Mouse (Mus musculus) T-helper 2 cell (primary cell): ENCODE results near the gene Slc9a9.

Experiments used
- in situ Hi-C: fragments of 300-600 bp; cut with MboI, MseI; formaldehyde crosslinking; loops from one replicate; pipeline ENCODE4 v1.15.1; 2025; ENCODE audit warnings: high pct_unique_total_duplicates

Gene Slc9a9

DNA sequence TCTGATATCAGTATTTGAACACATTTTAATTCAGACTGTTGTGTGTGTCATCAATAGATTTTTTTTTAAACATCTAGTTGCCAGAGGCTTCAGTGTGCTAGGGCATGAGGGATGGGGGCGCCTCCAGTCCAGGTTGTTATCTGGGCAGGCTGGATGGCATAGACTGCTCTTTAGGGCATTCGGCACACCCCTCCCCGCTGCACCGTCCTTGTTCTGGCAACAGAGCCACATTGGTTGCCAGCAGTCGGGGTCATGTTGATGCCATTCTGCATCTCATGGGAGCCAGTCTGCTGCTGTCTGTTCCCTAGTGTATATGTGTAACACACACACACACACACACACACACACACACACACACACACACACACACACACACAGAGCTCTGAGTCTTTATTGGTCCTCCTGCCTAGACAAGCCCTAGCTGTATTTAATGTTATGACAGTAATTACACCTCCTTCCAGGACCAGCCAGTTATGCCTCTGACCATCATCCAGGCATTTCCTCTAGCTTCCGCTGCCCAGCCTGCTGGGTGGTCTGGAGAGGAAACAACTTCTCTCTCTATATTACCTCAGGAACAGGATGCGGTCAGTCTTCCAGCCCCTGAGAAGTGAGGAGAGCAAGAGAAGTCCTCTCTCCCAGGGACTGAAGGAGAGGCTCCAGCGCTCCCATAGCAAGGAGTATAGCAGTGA is 63.0 kb downstream of the Slc9a9 start:
- in situ Hi-C loops: no loop called here

DNA sequence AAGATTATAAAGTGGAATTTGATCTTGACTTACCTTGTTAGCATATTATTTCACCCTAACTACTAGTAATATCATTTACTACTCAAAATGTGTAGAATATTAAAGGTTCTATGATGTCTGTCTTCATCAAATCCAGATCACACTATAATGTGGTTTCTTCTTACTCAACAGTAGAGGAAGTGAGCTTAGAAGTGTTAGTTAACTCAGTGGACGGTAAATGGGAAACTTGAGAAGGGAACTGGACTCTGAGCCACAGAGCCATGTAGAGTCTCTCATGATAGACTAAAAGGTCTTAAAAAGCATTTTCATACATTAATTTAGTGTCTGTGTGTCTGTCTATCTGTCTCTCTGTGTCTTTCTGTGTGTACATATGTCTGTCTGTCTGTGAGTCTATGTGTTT is 64.6 kb downstream of the Slc9a9 start:
- in situ Hi-C loops: no loop called here

GRCm38 (mm10) chr9:94737226-94737625 is 67.5 kb downstream of the Slc9a9 start:
- in situ Hi-C loops: loop anchor here (5.0 kb wide), 1 partner anchor 675 kb away; no protein-coding TSS in a partner anchor

DNA sequence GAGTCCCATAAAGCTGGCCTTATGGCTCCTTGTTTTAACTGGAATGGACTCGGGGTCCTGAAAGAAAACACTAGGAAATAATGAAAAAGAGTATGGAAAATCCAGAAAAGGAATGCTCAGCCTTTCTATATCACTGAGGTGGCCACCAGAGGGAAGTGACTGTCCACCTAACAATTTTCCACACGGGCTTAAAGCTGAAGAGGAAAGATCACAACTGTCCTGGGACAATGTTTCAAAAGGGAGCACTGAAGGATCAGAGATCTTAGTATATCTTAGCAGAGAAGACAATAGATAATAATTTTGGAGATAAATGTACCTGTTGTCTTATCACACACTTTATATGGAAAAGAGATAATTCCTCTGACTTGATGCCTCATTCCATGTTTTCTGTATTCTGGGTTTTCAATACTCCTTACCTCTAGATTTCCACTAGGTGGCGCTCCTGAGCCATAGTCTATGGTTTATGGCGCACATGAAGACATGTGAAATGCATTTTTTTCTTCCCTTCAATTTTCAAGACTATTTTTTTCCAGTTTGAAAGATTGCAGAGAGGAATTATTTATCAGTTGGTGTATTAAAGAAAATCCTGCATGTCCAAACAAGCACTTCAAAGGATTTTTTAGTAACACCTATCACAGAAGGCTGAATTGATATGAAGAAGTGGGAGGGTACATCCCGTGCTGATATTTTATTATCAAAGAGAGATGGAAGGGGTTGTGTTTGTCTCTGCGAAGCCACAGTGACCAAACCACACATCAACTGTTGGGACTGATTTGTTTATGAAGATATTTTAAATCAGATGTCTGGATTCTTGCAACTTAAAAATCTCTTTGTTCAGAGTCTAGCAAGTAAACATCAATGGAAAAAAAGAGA is 69.1 kb downstream of the Slc9a9 start:
- in situ Hi-C loops: loop anchor here (5.0 kb wide), 1 partner anchor 674 kb away; no protein-coding TSS in a partner anchor

- in situ Hi-C loops: no loop called here
Observed at GRCm38 (mm10) chr9:94740841-94741240, 71.1 kb downstream of the Slc9a9 start.

- in situ Hi-C loops: no loop called here
Observed at GRCm38 (mm10) chr9:94743291-94743690, 73.6 kb downstream of the Slc9a9 start.

DNA sequence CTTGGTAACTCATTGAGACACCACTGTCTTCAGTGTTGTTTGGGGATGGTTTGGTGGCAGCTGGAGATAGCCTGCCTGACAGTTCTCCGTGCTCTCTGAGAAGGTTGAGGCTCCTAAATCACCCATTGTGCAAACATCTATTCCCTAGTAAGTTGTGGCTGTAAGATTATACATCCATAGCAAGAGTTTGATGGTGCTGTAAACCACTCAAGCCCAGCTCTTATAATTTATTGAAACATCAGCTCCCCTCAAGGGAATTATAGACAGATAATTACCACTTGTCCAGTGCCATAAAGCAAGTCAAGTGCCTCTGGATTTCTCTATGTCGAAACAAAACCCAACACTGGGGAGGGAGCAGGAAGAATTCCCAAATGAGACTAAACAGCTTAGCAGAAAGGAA is 78.8 kb downstream of the Slc9a9 start:
- in situ Hi-C loops: no loop called here

GRCm38 (mm10) chr9:94750187-94750586 is 80.5 kb downstream of the Slc9a9 start:
- in situ Hi-C loops: no loop called here

- in situ Hi-C loops: no loop called here
Observed at GRCm38 (mm10) chr9:94750935-94751637, 81.4 kb downstream of the Slc9a9 start.

DNA sequence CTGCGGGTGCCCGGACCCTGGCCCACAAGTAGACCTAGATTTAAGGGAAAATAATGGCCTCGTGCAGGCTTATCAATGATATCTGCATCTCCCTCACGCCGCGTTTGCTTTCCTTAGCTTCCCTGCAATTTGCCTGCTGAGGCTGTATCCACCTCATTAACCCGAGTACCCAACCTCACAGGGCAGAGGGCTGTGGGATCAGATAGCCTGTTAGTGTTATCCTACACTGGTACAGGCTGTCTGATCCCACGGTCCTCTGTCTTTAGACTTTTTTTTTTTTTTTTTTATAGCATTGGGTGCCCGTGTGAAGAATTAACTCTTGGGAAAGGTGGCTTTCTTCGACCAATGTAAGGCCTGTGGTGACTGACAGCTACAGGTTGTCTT is 81.9 kb downstream of the Slc9a9 start:
- in situ Hi-C loops: no loop called here

GRCm38 (mm10) chr9:94752121-94752520 is 82.4 kb downstream of the Slc9a9 start:
- in situ Hi-C loops: no loop called here

DNA sequence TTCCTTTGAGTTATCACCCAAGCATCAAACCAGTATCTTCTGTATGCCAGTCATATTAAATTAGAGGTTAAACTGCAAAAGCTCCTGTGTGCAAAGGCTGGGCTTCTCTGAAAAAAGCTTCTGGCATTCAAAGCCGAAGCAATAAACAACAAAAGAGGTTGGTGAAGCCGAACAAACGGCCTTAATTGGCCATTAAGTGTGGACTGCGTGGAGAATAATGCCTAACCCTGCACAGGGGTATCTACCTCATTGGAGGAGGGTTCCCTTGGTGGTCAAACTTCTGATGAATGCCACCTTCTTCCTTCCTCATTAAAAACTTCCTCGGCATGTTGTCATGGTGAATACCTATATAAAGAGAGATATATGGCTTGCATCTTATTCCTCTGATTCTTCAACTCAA is 90.2 kb downstream of the Slc9a9 start:
- in situ Hi-C loops: no loop called here

GRCm38 (mm10) chr9:94768114-94768513 is 98.4 kb downstream of the Slc9a9 start:
- in situ Hi-C loops: no loop called here

GRCm38 (mm10) chr9:94768524-94768923 is 98.8 kb downstream of the Slc9a9 start:
- in situ Hi-C loops: no loop called here

- in situ Hi-C loops: no loop called here
Observed at GRCm38 (mm10) chr9:94773357-94773756, 103.6 kb downstream of the Slc9a9 start.

- in situ Hi-C loops: no loop called here
Observed at GRCm38 (mm10) chr9:94788261-94788660, 118.6 kb downstream of the Slc9a9 start.

GRCm38 (mm10) chr9:94790966-94791365 is 121.3 kb downstream of the Slc9a9 start:
- in situ Hi-C loops: no loop called here

- in situ Hi-C loops: no loop called here
Observed at GRCm38 (mm10) chr9:94803073-94803472, 133.4 kb downstream of the Slc9a9 start.

DNA sequence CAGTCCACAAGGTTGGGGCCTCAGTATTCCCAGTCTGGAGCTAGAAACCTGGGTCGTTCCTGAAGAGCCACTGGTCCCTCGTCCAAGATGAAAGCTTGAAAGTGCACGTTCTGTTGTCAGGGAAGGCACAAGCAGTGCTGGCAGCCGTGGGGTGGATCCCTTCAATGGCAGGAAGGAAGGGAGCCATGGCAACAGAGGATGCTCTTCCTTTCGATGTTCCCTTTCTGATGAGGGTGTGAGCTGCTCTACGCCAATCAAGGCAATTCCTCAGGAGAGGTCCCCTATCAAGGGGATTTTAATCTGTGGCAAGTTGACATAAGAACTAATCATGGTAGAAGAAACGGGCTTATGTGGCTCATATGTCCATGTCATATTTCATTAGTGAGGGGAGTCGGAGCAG is 135.8 kb downstream of the Slc9a9 start:
- in situ Hi-C loops: no loop called here

DNA sequence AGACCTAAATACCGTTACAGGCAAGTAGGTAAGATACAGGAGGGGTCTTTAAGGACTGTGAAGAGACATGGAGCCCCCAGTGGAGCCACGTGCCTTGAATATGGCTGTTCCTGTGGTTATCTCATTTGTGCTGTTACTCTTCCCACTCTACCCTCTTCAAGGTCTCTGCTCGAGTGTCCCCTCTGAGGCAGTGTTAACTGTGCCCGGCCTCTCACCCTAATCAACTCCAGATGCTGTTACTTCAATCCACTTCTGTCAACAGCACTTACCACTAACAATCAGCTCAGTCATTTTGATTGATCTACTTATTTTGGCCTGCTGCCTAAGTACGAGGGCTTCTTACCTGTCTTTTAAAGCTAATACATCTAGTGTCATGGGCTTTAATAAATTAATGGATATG is 145.8 kb downstream of the Slc9a9 start:
- in situ Hi-C loops: no loop called here

DNA sequence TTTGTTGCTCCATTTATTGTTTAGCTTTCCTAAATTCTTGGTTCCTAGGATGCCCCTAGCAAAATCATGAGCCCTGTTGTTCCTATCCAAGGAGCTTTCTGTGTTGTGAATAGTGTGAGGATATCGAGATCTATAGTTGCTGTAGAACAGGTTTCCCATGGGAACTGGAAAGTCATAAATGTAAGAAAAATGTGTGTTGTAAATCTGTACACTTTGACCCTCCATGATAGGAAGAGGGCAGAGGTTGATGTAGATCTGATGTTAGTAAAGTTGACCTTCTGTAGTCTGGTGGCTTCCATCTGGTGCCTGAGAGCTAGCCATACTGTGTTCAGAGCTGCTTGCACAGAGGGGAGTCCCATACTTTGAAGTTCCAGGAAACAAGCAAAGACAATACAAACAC is 151.6 kb downstream of the Slc9a9 start:
- in situ Hi-C loops: no loop called here

GRCm38 (mm10) chr9:94833836-94834235 is 164.1 kb downstream of the Slc9a9 start:
- in situ Hi-C loops: no loop called here
